Mouse (Mus musculus): ENCODE results near the gene Tfeb.
A peak's percentile ranks its signal among the peaks of the same experiment; 100 is the strongest.

Gene Tfeb

GRCm38 (mm10) chr17:47712889-47713571, 23.8 kb upstream of the Tfeb start:
- no peak for DNase-seq

GRCm38 (mm10) chr17:47715037-47715436, 21.8 kb upstream of the Tfeb start:
- no peak for DNase-seq

- DNase-seq = no peak
Measured at GRCm38 (mm10) chr17:47721183-47721582, 15.6 kb upstream of the Tfeb start.

GRCm38 (mm10) chr17:47726566-47726965, 10.3 kb upstream of the Tfeb start, which contains the start of gene Pgc:
Pgc (plus strand) TSS chr17:47726842.
- DNase-seq = no peak

- no peak for DNase-seq
Measured at GRCm38 (mm10) chr17:47730633-47731575, 5.9 kb upstream of the Tfeb start.

- DNase-seq = no peak
Measured at GRCm38 (mm10) chr17:47735553-47736100, 1.2 kb upstream of the Tfeb start.

- DNase-seq = peak; percentile 92
Measured at GRCm38 (mm10) chr17:47737271-47738065, 638 bp downstream of the Tfeb start.

- peak; percentile 44 for DNase-seq
Measured at GRCm38 (mm10) chr17:47738066-47738878, 1.4 kb downstream of the Tfeb start.

GRCm38 (mm10) chr17:47738879-47739798, 2.3 kb downstream of the Tfeb start:
- peak; percentile 18 for DNase-seq

- no peak for DNase-seq
Measured at GRCm38 (mm10) chr17:47740186-47740585, 3.4 kb downstream of the Tfeb start.

GRCm38 (mm10) chr17:47742991-47743734, 6.3 kb downstream of the Tfeb start:
- DNase-seq = peak; percentile 12

GRCm38 (mm10) chr17:47744086-47744485, 7.3 kb downstream of the Tfeb start:
- DNase-seq = no peak

GRCm38 (mm10) chr17:47744746-47745368, 8.0 kb downstream of the Tfeb start:
- no peak for DNase-seq

GRCm38 (mm10) chr17:47748791-47749553, 12.1 kb downstream of the Tfeb start:
- DNase-seq = no peak

- no peak for DNase-seq
Measured at GRCm38 (mm10) chr17:47749626-47750025, 12.8 kb downstream of the Tfeb start.

GRCm38 (mm10) chr17:47750101-47750500, 13.3 kb downstream of the Tfeb start:
- no peak for DNase-seq

GRCm38 (mm10) chr17:47751811-47752210, 15.0 kb downstream of the Tfeb start:
- no peak for DNase-seq

- DNase-seq = no peak
Measured at GRCm38 (mm10) chr17:47753130-47753775, 16.4 kb downstream of the Tfeb start.
